Mouse (Mus musculus): Measurements from ENCODE around the gene Slc30a4.
A peak's percentile ranks its signal among the peaks of the same experiment; 100 is the strongest.

Gene Slc30a4

DNA sequence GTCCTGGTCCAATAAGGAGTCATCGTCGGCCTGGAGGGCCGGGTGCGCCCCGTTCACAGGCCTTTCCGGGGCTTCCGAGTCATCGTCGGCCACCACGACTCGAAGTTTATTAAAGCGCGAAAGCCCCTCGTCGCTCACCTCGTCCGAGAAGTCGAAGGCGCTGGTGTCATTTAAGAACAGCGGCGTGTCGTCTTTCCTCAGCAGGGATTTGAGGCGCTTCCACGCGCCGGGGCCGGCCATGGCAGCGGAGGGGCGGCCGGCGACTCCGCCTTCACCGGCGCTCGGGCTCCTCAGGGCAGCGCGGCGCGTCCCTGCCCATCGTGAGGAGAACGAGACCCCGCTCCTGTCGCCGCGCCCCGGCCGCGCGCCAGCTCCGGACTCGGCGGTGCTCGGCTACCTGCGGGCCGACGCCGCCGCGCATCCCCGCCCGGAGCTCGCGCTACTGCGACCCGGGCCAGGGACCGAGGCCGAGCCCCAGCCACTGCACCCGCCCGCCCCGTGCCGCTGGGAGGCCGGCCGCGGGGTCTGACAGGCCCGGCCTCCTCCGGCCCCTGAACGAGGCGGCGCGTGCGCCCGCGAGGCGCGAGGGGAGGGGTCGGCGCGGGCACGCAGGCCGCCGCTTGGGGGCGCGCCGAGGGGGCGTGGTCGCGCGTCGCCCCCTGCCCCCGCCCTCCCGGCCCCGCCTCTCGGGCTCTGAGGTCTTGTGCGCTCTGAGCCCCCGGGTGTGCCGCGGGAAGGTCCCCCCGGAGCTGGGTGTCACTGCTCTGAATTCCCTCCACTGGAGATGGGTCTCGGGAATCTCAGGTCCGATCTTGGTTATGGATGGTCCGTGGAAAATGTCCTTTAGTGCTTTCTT is at the start of gene Slc30a4:
Slc30a4 (minus strand) TSS at position 483 of the 856 bp plus-strand sequence.
- DNase-seq: peak; percentile 70

DNA sequence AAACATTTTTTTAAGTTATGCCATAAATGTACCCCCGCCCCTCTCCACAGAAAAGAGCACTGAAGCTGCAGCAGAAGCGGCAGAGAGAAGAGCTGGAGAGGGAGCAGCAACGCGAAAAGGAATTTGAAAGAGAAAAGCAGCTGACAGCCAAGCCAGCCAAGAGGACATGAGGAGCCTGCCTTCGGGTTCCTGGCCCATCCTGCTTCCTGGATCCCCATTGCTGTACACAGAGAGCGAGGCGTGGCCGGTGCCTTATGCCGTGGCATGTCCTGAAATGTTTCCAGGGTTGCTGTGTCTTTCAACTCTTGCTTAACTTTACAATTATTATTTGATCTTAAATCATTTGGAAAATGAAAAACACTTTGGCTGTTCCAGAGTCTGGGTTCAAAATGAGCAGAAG is 44.0 kb upstream of the Slc30a4 start:
- no peak for DNase-seq

DNA sequence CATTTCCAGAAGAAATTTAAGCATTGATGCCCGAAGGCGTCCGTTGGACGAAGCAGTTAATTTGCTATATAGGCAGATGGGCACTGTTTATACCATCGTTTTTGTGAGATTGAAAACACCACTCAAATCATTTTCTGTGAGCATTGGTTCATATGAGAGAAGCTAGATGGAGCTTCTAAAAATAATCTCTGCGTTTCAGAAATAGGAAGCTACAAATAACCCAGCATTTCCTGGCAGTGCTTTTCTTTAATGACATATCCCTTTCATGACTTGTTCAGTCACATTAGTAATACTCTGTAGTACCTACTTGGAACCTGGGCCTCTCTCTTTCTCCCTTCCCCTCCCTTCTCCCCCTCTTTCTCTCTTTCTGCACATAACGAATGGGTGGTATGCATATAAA is 36.6 kb upstream of the Slc30a4 start:
- no peak for DNase-seq

GRCm38 (mm10) chr2:122737894-122738830 is 35.7 kb upstream of the Slc30a4 start, which contains the start of gene Bloc1s6:
Gene Bloc1s6, plus strand, starts transcription at chr2:122738503.
- peak; percentile 93 for DNase-seq

GRCm38 (mm10) chr2:122731456-122731855 is 29.0 kb upstream of the Slc30a4 start:
- no peak for DNase-seq

GRCm38 (mm10) chr2:122725604-122726003 is 23.1 kb upstream of the Slc30a4 start:
- peak; percentile 39 for DNase-seq

GRCm38 (mm10) chr2:122720564-122720963 is 18.1 kb upstream of the Slc30a4 start:
- DNase-seq: no peak

DNA sequence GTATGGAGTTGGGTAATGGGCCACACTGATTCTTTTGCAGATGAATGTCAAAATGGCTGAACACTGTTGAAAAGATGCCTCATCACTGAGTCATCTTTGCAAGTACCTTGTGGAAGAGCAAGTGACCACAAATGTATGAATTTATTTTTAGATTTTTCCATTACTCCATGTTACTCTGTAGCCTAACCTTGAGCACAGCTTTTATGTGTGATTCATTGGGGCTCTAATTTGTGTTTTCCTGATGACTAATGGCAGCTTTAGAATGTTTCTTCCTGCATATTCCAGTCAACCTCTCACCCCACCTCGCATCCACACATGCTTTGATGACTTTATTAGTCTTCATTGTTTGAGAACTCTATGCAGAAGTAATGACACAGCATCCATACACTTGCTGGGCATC is 16.8 kb upstream of the Slc30a4 start:
- DNase-seq: no peak

- DNase-seq: no peak
Measured at GRCm38 (mm10) chr2:122716301-122716842, 13.9 kb upstream of the Slc30a4 start.

GRCm38 (mm10) chr2:122715148-122715692 is 12.8 kb upstream of the Slc30a4 start:
- no peak for DNase-seq

DNA sequence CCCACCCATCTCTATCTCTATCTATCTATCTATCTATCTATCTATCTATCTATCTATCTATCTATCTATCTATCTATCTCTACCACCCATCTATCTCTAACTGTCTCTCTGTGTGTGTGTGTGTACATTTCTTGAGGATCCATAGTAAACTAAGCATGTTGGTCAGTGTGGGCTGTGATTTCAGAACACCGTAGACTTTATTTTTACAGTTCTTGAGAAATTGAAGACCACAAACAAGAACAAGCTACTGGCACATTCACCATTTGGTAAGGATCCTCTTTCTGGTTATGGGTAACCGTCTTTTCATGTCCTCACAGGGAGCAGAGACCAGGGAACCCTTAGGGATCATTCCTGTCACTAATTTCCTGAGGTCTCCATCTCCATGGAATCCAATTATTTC is 10.4 kb upstream of the Slc30a4 start:
- DNase-seq: no peak

GRCm38 (mm10) chr2:122711911-122712310 is 9.4 kb upstream of the Slc30a4 start:
- DNase-seq: no peak

GRCm38 (mm10) chr2:122709156-122709555 is 6.7 kb upstream of the Slc30a4 start:
- no peak for DNase-seq

GRCm38 (mm10) chr2:122708080-122708479 is 5.6 kb upstream of the Slc30a4 start:
- DNase-seq: no peak

DNA sequence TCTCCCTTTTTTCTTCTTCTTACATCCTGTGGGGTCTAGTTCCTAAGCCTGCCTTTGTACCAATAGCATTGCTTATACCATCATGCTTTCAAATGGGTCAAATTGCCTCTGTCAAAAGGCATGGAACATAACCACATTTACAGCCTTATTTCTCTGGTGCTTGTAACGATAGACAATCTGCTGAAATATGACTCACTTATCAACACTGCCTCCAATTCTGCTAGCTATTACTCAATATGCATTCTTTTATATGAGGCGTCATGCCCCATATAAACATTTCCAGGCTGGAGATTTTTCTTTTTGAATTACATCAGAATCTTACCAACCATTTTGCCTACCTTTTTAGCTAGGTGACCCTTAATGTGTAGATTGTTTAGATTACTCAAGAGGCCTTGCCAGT is 2.1 kb upstream of the Slc30a4 start:
- no peak for DNase-seq

- no peak for DNase-seq
Measured at GRCm38 (mm10) chr2:122701871-122702180, 637 bp downstream of the Slc30a4 start.

- DNase-seq: no peak
Measured at GRCm38 (mm10) chr2:122701012-122701411, 1.5 kb downstream of the Slc30a4 start.

DNA sequence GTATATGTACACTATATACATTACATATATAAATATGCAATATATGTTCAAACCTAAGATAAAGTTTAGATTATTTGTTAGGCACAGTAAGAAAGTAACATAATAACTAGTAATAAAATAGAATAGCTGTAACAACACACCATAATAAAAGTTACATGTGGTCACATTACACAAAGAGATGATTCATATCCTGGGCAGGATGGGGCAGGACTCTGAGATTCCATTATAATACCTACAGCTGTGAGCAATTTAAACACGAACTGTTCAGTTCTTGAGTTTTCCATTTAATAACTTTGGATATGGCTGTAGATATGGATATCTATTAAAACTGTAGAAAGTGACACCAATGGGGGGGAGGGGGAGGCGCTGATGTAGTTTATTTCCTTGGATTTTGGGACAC is 4.9 kb downstream of the Slc30a4 start:
- DNase-seq: no peak

GRCm38 (mm10) chr2:122686665-122687064 is 15.8 kb downstream of the Slc30a4 start:
- DNase-seq: no peak

GRCm38 (mm10) chr2:122683641-122684040 is 18.8 kb downstream of the Slc30a4 start:
- no peak for DNase-seq

GRCm38 (mm10) chr2:122682520-122682919 is 19.9 kb downstream of the Slc30a4 start:
- DNase-seq: no peak

GRCm38 (mm10) chr2:122681379-122682137 is 20.9 kb downstream of the Slc30a4 start:
- DNase-seq: no peak

Data from kidney, adult 9 months (tissue).